In the genomic region with DNA sequence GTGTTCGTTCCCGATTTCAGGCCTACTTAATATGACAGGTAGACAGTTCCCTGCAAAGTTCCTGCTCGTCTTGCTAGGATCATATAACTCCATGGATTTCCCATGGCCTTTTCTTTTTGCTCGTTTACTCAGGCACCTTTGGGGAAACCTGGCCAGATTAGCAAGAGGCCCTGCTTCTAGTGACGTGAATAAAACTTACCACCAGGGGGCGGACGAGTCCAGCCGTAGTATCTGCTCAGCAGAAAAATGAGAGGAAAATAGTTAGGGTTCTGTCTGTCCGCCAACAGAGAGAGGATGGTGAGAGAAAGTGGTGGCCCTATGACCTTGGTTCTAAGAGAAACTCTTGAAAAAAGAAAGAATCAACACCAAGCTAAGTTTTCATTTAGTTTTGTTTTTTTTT, we compare ENCODE assay signal across 8 mouse cellular contexts. TPM values are rescaled to one million over a fixed set of nuclear protein-coding genes. Genes with fewer than 3 reads are reported as not detected.
DNase-seq lines count a peak whose midpoint lies in the region; ATAC-seq and TF ChIP-seq lines count a peak whose summit lies in the region.

No protein-coding gene starts in this region.

- WGBS in kidney, adult 2 months: 31% methylated on average over 9 of the region's 9 CpGs
- 32% methylated on average over 9 of the region's 9 CpGs for WGBS in kidney, embryonic 16.5 days

- peaks cover 4% of the 10 kb centered on the region for H3K9me3 ChIP-seq in kidney, embryonic 16.5 days (ENCODE audit: low read length)

- no peak for TF ChIP-seq POLR2A in kidney, adult 2 months (IDR thresholded peaks at IDR 0.05; ENCODE audit: low read depth, low read length)

- peak; percentile 78 for TF ChIP-seq CTCF in kidney, adult 2 months (conservative IDR thresholded peaks at IDR 0.05; ENCODE audit: insufficient read depth, insufficient read length, low read depth, low read length)

- peak; percentile 81 for DNase-seq in kidney, adult 2 months
- peak; percentile 67 to 92 for DNase-seq in adrenal gland, adult (ENCODE audit: inconsistent age in 2 of 2, low spot score in 1 of 2)
- peak; percentile 83 for DNase-seq in embryo, embryonic 10 days (ENCODE audit: low spot score)
- peak; percentile 68 to 84 for DNase-seq in heart, postnatal 10 days
- DNase-seq in left cerebral cortex, postnatal 10 days (ENCODE audit: extremely low spot score in 1 of 2, low spot score in 2 of 2): peak; percentile 67 to 76
- peak; percentile 54 to 86 for DNase-seq in thymus, postnatal 10 days (ENCODE audit: low spot score in 2 of 2)

- no peak overlapping the region for H3K27ac ChIP-seq in kidney, adult 2 months (ENCODE audit: insufficient read depth, low read depth, low read length)
- no peak overlapping the region for H3K27ac ChIP-seq in kidney, embryonic 16.5 days (ENCODE audit: low read length)

- intact Hi-C loops in heart, postnatal 10 days (cut with DNase I): loop anchor here (5.0 to 10.0 kb wide), 3 partner anchors 73 to 1044 kb away; partner anchors contain the start of gene M6pr
- intact Hi-C loops in left cerebral cortex, postnatal 10 days (cut with DNase I): no loop called here

- H3K36me3 ChIP-seq in kidney, adult 2 months (ENCODE audit: control insufficient read depth, insufficient read depth, low read length): no peaks in the 10 kb centered on the region
- H3K36me3 ChIP-seq in kidney, embryonic 16.5 days (ENCODE audit: insufficient read depth, low read length): no peaks in the 10 kb centered on the region

- H3K9ac ChIP-seq in kidney, embryonic 16.5 days (replicated peaks; ENCODE audit: low read length): no peak overlapping the region

- H3K4me2 ChIP-seq in kidney, embryonic 16.5 days (replicated peaks; ENCODE audit: low read depth, low read length): no peak overlapping the region

- ATAC-seq in kidney, embryonic 16.5 days (ENCODE audit: low FRiP score, low TSS enrichment): no peak
- ATAC-seq in neutrophil, adult 5-6 weeks (ENCODE audit: extremely low read depth, insufficient number of reproducible peaks, low FRiP score, poor library complexity, severe bottlenecking): peak; percentile 77

- H3K27me3 ChIP-seq in kidney, adult 2 months (replicated peaks; ENCODE audit: control insufficient read depth, insufficient read depth, low read length): no peaks in the 10 kb centered on the region
- H3K27me3 ChIP-seq in kidney, embryonic 16.5 days (ENCODE audit: insufficient read depth, low read length): no peaks in the 10 kb centered on the region

- no peak overlapping the region for H3K4me3 ChIP-seq in kidney, adult 2 months (ENCODE audit: insufficient read depth, low read depth, low read length)
- H3K4me3 ChIP-seq in kidney, embryonic 16.5 days (ENCODE audit: low read length): no peak overlapping the region

- no peaks in the 10 kb centered on the region for H3K4me1 ChIP-seq in kidney, adult 2 months (ENCODE audit: control insufficient read depth, insufficient read depth, low read length)
- H3K4me1 ChIP-seq in kidney, embryonic 16.5 days (ENCODE audit: insufficient read depth, low read length): no peaks in the 10 kb centered on the region

RNA-seq across cellular contexts. Expression of gene Usp18, which starts 14.8 kb away (rescaled TPM):
- polyA plus RNA-seq in kidney, adult 2 months (2012; rRNA removed): 5.9 and 9.7 TPM in 2 replicates
- 2.8 and 3.0 TPM in 2 replicates for polyA plus RNA-seq in kidney, embryonic 16.5 days (2015; fragmentation: Nextera tagmentation; extraction: Ambion mirVana)
- 1 to 10 TPM in 1 of 2 experiments, under 1 TPM in 1; 0.82 to 1.2 TPM for total RNA-seq in heart, postnatal 10 days (2021)
- under 1 TPM in 1 of 2 experiments, not detected in 1; 0.19 TPM for total RNA-seq in left cerebral cortex, postnatal 10 days (2021)
- total RNA-seq in neutrophil, adult 5-6 weeks (2017): 21.8 and 24.1 TPM in 2 replicates

RNA-seq across cellular contexts. Expression of gene Slc6a13, which starts 39.5 kb away (rescaled TPM):
- polyA plus RNA-seq in kidney, adult 2 months (2012; rRNA removed): 95.6 and 117 TPM in 2 replicates
- polyA plus RNA-seq in kidney, embryonic 16.5 days (2015; fragmentation: Nextera tagmentation; extraction: Ambion mirVana): 33.3 and 35.1 TPM in 2 replicates
- total RNA-seq in heart, postnatal 10 days (2021): 1 to 10 TPM; 1.2 to 2.0 TPM
- total RNA-seq in left cerebral cortex, postnatal 10 days (2021): 10 to 100 TPM; 14.5 to 17.8 TPM
- 1.7 and 1.9 TPM in 2 replicates for total RNA-seq in neutrophil, adult 5-6 weeks (2017)

RNA-seq across cellular contexts. Expression of gene Tuba8, which starts 50.1 kb away (rescaled TPM):
- 0.94 and 2.5 TPM in 2 replicates for polyA plus RNA-seq in kidney, adult 2 months (2012; rRNA removed)
- polyA plus RNA-seq in kidney, embryonic 16.5 days (2015; fragmentation: Nextera tagmentation; extraction: Ambion mirVana): 0.27 and 0.75 TPM in 2 replicates
- total RNA-seq in heart, postnatal 10 days (2021): 10 to 100 TPM; 78.2 to 86.1 TPM
- 1 to 10 TPM; 2.8 TPM for total RNA-seq in left cerebral cortex, postnatal 10 days (2021)
- 1.7 and 3.8 TPM in 2 replicates for total RNA-seq in neutrophil, adult 5-6 weeks (2017)

Comparison
In these comparisons a context has a peak if more than half of its experiments do, and no peak if none do; other contexts are left out.
1. RNA of gene Usp18, which starts 14.8 kb away (total RNA-seq): 21.8 to 24.1 TPM in neutrophil, adult 5-6 weeks; 0.82 to 1.2 TPM in heart, postnatal 10 days and 0.19 TPM in left cerebral cortex, postnatal 10 days; every median in the first group is over 10 times any median in the second.
2. RNA of gene Tuba8, which starts 50.1 kb away (total RNA-seq): 78.2 to 86.1 TPM in heart, postnatal 10 days; 2.8 TPM in left cerebral cortex, postnatal 10 days and 1.7 to 3.8 TPM in neutrophil, adult 5-6 weeks; every median in the first group is over 10 times any median in the second.
3. Peak in every context shown above with its lines, with median percentiles within 50 percentile points of each other: DNase-seq.